Mouse (Mus musculus): ENCODE data around the gene Zfp28.

GRCm38 (mm10) chr7:6415442-6415787, 32.3 kb downstream of the Zfp28 start:
- TF ChIP-seq CTCF (IDR thresholded peaks at IDR 0.05; ENCODE audit: control insufficient read depth, insufficient read depth, insufficient replicate concordance, low read depth, low read length) (no peak), POLR2A (IDR thresholded peaks at IDR 0.05; ENCODE audit: control insufficient read depth, low read depth, low read length) (no peak)

All from testis, adult 2 months (tissue).